Mouse (Mus musculus): Measurements from ENCODE around the gene Riox1.

DNA sequence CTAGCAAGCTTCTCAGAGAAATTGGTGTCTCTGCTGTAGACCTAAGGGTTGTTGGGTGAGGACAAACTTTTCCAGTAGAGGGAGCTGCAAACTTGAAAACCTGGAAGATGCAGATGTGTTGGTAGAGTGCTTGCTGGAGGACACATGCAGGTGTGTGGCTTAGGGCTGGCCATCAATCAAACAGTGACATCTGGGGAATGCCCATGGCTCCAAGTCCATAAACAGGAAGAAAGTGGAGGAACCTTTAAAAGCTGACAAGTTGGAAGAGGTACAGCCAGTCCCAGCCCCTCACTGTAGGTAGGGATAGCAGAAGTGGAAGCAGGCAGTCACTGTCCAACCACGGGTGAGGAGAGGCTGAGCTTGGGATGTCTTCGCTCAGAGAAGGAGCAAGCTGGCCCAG, 21.7 kb downstream of the Riox1 start:
- TF ChIP-seq GATA1 (IDR thresholded peaks at IDR 0.05; ENCODE audit: borderline replicate concordance, low read length) = no peak
- no peak for TF ChIP-seq FLI1 (IDR thresholded peaks at IDR 0.05; ENCODE audit: low read length)
